Mouse (Mus musculus) gastrocnemius, adult 2 months (tissue): ENCODE results near the gene Abcg8. TPM values are rescaled to one million over a fixed set of nuclear protein-coding genes. Genes with fewer than 3 reads are reported as not detected.

ENCODE experiments used
- DNase-seq: peaks from one replicate; pipeline ENCODE4 v3.0.0; 2022
- H3K27ac ChIP-seq: fragments of 200-600 bp; 2 replicates; pipeline ENCODE4 v1.8.1; 2022; ENCODE audit warnings: mild to moderate bottlenecking
- H3K4me3 ChIP-seq: fragments of 200-600 bp; 2 replicates; pipeline ENCODE4 v1.8.1; 2022; ENCODE audit warnings: mild to moderate bottlenecking, moderate library complexity
- CTCF ChIP-seq: fragments of 200-600 bp; IDR thresholded peaks from 2 replicates; pipeline ENCODE4 v1.8.1; 2022; ENCODE audit warnings: antibody characterized with exemption, mild to moderate bottlenecking, moderate library complexity
- intact Hi-C: fragments of 180-260 bp; cut with DNase I; formaldehyde crosslinking; loops from one replicate; pipeline ENCODE4 v1.15.1; 2025
- long read RNA-seq, 2 experiments: library from polyadenylated mRNA; stranded (forward); transcript quantifications; one replicate each; pipeline ENCODE4 v2.0.0; 2021
- total RNA-seq, 2 experiments: library from RNA; stranded (reverse); gene quantifications; 2 replicates each; pipeline ENCODE4 v1.2.3; 2021

The Abcg8 gene
- not detected for total RNA-seq
- long read RNA-seq, experiment 1 = 0 reads
- long read RNA-seq, experiment 2 = 0 reads

DNA sequence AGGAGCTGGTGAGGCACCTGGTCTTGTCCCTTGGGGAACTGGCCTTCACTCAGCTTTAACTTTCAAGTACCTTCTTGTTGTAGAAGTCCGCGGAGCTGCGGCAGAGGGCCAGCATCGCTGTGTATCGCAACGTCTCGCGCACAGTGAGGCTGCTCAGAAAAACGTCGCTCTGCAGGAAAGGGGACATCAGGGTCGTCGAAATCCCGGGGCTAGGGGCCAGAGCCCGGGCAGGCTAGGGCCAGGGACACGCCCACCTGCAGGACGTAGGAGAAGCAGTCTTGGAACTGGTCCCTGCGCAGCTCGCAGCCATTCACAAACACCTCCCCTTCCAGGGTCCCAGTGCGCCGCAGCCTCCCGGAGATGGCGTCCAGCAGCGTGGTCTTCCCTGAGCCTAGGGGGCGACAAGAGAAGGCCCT, at the start of gene Abcg8:
TSS of gene Abcg8 (plus strand) at position 352 of the 416 bp plus-strand sequence.
- DNase-seq = peak; percentile 43
- intact Hi-C loops = no loop called here
- Histone ChIP-seq H3K4me3 (peak within 1 kb of the TSS; percentile 69), H3K27ac (no peak within 1 kb of the TSS)
- TF ChIP-seq CTCF = no peak

DNA sequence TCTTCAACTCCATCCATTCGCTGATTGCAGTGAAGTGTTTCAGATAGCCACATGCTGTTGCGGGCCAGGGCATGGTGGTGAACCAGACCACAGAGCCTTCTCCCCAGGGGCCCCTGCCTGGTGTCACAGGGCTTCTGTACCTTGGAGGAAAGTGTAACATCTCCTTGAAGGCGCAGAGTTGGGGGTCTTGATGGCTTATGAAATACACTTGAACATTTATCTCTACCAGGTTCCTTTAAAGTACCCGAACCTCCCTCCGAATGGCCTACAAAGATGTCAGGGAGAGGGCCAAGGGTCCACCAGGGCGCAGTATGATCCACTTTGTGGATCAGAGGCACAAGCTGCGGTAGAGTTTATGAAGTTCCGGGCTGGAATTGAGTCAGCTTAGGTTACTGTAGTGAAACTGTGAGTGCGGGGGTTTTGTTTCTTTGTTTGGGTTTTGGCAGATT, 49.2 kb upstream of the Abcg8 start:
- no peak; the same call in 1 of the 2 replicates for TF ChIP-seq CTCF
- no peak for DNase-seq
- peak overlapping the region; percentile 82 for H3K27ac ChIP-seq
- H3K4me3 ChIP-seq = peak overlapping the region; percentile 89
- intact Hi-C loops = no loop called here

DNA sequence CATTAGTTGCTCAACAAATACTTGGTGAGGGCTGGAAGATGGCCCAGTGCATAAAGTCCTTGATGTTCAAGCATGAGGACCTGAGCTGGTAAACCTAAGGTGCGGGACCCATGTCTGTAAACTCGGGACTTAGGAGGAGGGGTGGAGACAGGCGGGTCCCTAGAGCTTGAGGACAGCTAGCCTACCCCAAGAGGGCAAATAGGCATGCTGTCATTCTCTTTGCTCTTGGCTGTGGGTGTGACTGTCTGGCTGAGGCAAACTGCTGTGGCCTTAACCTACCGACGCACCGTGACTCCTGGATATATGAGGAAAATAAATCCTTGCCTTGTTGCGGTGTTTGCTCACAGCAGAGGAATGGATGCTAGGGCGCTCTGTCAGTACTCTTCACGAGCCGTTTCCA, 48.4 kb upstream of the Abcg8 start:
- DNase-seq = no peak
- intact Hi-C loops = no loop called here
- H3K4me3 ChIP-seq = no peak overlapping the region
- no peak for TF ChIP-seq CTCF
- H3K27ac ChIP-seq = no peak overlapping the region; the same call in 1 of the 2 replicates

DNA sequence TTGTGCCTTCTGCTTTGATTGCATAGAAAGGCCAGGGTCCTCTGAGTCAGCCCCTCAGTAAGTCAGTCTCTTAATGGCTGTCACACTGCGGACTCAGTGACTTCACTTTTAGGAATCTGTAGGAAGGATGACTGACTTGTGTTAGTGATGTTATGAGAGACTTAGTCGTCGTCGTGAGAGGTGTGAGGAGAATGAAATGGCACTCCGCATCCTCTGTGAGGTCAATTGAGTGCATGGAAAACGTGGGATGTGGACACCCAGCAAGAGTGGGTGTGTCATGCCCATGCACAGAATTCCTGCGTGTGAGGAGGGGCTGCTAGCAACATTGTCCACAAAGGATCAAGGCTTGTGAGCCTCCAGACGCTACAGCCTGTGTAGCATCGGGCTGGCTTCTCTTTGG, 47.5 kb upstream of the Abcg8 start:
- TF ChIP-seq CTCF = no peak
- no peak for DNase-seq
- Histone ChIP-seq H3K4me3 (no peak overlapping the region), H3K27ac (no peak overlapping the region)
- intact Hi-C loops = no loop called here

DNA sequence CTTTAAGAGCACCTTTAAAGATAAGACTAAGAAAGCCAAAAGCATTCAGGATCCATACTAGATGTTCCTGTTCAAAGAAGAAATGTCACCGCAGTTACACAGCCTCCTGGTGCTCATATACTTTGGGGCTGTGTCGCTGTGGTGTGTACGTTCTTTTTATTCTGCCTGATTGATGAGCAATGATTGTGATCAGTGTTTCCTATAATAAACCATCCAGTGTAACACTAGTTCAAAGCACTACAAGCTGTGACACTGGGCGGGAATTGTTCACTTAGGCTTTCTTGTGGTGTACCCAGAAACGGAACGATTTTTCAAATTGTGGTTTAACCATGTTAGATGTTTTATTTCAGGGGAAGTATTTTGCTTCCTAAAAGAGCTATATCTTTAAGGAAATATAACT, 44.3 kb upstream of the Abcg8 start:
- TF ChIP-seq CTCF = no peak
- intact Hi-C loops = no loop called here
- DNase-seq = no peak
- Histone ChIP-seq H3K4me3 (no peak overlapping the region), H3K27ac (no peak overlapping the region)

DNA sequence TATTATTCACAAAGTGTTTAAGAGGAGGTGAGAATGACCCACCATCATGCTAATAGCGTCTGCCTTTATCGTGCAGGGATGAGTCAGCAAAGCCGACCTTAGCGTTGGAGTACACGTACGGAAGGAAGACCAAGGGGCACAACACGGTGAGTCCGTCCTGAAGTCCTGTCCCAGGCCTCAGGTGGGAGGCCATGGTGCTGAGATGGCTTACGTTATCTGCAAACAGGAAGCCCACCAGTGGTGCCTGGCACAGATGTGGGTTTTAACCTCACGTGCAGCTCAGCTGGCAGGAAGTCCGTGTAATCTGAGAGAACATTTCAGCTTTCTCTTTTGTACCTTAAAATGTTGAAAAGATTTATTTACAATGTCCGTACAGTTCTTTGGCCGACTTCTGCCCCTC, 42.7 kb upstream of the Abcg8 start:
- DNase-seq = no peak
- TF ChIP-seq CTCF = no peak
- Histone ChIP-seq H3K4me3 (no peak overlapping the region), H3K27ac (no peak overlapping the region)
- intact Hi-C loops = no loop called here

DNA sequence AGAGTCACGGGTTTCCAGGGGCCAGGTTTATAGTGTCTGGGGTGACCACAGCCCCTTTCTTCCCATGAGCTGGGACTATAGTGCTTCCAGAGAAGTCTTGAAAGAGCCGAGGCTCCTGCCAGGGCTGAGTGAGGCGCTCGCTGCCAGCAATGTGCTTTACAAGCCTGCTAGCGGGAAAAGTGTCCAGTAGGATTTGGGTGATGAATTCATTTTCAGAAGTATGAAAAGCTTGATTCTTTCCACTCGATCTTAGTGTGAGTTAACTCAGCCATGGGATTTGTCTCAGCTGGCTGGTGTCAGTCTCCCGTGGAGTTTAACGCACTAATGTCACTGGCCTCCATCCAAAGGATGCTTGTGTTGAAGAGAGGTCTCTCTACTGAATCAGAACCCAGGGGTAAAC, 39.8 kb upstream of the Abcg8 start:
- Histone ChIP-seq H3K27ac (no peak overlapping the region), H3K4me3 (no peak overlapping the region)
- intact Hi-C loops = no loop called here
- no peak for TF ChIP-seq CTCF
- no peak for DNase-seq

DNA sequence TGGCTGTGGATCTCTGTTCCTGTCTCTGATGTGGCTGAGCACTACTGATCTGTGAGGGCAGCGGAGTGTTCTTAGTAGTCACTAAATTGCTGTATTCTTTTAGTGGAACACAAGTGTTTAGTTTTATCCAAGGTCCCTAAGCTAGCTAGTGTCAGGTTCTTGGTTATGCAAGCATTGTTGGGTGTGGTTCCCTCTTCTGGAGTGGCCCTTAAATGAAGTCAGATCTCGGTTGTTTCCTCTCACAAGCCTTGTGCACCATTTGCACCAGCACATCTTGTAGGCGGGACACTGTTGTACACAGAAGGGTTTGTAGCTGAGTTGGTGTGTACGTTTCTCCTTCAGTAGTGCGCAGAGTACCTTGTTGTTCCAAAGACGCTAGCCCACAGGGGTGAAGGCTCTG, 38.1 kb upstream of the Abcg8 start:
- no peak overlapping the region for H3K4me3 ChIP-seq
- intact Hi-C loops = no loop called here
- DNase-seq = no peak
- no peak for TF ChIP-seq CTCF
- H3K27ac ChIP-seq = no peak overlapping the region

DNA sequence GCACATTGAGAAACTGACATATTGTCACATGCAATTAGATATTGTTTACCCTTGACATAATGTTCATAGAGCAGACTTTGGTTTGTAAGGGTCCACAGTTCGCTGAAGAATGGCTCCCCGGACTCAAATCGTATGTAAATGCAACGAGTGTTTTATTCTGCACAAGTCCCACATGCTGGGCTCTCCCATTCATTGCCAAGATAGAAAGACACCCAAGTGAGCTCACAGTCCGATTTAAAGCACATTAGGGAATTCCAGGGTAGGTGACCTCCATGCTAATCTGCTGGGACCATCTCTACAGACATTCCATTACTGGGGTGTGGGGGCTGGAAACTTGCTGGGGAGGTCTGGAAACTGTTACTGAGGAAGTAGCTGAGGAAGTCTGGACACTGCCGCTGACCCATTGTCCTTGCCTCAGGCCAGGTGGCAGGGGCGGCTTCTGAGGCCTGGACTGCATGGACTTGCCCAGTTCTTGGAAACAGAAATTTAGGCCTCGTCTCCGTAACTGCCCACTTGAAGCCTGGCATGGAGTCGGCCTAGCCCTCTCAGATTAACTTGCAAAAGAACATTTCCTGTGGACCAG, 36.2 kb upstream of the Abcg8 start:
- intact Hi-C loops = no loop called here
- H3K4me3 ChIP-seq = no peak overlapping the region
- no peak for TF ChIP-seq CTCF
- H3K27ac ChIP-seq = no peak overlapping the region
- no peak for DNase-seq

DNA sequence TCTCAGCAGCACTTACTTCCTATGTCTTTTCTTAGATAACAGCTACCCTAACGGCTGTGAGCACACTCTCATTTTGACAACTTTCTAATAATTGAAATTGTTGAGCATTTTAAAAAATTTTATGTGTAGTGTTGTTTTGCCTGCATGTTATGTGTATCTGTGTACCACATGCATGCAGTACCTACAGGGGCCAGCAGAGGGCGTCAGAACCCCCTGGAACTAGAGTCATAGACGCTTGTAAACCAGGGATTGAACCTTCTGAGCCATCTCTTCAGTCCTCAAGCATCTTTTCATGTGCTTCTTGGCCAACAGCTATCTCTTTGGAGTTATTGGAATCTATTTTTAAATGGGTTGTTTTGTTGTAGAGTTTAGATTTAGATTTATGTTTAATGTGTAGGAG, 34.2 kb upstream of the Abcg8 start:
- DNase-seq = peak; percentile 40
- TF ChIP-seq CTCF = peak; percentile 68
- Histone ChIP-seq H3K27ac (no peak overlapping the region), H3K4me3 (no peak overlapping the region)
- intact Hi-C loops = no loop called here

DNA sequence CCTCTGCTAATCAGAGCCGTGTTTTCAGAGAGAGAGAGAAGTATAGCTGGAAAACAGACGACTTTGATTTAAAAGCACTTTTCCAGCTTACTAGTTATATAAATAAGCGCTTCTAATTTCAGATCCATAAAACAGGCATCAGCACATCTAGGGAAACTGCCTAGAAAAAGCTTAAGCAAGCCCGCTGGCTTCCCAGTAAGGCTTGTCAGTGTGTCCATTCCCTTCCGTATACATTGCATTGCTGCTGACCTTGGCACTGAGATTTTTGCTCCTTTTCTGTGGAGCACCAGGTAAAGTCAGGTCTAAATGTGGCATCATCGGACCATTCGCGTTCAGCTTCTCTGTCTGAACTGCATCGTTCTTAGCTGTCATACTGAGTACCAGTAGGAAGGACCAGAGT, 33.8 kb upstream of the Abcg8 start:
- Histone ChIP-seq H3K4me3 (no peak overlapping the region), H3K27ac (no peak overlapping the region)
- DNase-seq = no peak
- intact Hi-C loops = no loop called here
- TF ChIP-seq CTCF = no peak

DNA sequence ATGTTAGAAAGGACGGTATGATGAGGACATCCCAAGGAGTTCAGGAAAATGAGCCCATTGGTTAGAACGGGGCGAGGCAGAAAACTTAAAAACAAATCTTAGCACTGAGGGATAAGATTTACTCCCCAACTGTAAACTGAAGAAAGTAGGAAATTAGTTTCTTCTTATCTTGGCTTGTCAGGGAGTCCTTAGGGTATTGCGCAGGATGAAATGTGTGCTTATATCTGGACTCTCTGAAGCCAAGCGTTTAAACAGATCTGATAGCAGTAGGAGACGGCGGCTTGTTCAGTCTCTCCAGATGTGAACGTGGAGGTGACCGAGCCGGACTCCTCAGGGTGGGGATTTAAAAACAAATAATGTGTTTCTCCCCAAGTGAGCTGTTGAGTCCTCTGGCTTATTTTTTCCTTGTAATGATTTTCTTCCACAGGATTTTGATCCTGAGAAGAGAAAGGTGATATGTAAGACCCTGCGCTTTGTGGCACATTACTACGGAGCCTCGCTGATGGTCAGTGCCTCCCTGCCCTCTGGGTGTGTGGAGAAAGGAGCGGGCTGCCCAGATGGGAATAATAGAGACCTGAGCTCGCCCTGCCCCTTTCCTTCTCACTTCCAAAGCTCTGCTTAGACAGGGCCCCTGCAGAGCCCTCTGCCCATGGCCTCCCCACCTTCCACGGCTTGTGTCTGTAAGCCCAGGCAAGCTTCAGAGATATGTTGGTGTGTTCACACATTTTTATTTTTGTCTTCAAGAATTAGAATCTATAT, 31.6 kb upstream of the Abcg8 start:
- Histone ChIP-seq H3K4me3 (no peak overlapping the region), H3K27ac (no peak overlapping the region)
- no peak for DNase-seq
- TF ChIP-seq CTCF = no peak
- intact Hi-C loops = no loop called here

DNA sequence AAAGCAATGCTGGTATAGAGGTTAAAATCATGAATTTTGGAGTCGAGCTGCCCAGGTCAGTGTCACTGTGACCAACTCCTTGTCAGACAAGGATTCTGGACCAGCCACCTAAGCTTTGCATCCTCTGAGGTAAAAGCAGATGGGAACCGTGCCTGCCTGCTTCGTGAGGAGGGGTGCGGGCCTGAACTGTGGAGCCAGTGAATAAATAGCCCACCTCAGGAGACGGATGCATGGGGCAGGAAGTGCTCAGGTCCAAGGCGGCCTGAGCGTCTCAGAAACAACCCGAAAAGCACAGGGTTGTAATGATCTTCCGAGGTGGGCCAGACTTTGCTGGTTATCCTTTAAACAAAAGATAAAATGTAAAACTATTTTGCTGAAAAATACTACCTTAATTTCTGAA, 31.0 kb upstream of the Abcg8 start:
- no peak for TF ChIP-seq CTCF
- Histone ChIP-seq H3K4me3 (no peak overlapping the region), H3K27ac (no peak overlapping the region)
- DNase-seq = no peak
- intact Hi-C loops = no loop called here

DNA sequence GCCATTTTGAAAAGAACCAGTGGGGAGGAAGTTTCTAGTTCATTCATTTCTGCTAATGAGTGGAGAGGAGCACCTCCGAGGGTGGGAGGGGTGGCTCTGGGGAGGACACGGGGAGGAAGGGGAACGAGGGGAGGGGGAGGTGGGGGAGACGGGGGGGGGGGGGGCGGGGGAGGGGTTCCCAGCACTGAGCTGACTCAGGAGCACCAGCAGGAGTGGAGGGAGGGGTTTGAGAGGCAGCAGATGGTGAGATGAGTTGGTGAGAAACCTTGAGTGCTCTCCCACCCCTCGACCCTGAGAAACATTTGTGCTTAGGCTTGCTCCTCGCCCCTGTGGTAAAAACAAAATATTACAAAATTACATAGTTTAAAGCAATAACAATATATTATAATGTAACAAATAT, 30.2 kb upstream of the Abcg8 start:
- intact Hi-C loops = no loop called here
- H3K4me3 ChIP-seq = no peak overlapping the region
- no peak for TF ChIP-seq CTCF

More for the DNA sequence above, 30.2 kb upstream of the Abcg8 start:
- H3K27ac ChIP-seq = no peak overlapping the region
- no peak for DNase-seq
